Mouse (Mus musculus): ENCODE measurements around the gene Pik3c2a.

- no peak for TF ChIP-seq CTCF (IDR thresholded peaks at IDR 0.05; ENCODE audit: low read depth, low read length)
- no peak for TF ChIP-seq POLR2A (IDR thresholded peaks at IDR 0.05; ENCODE audit: insufficient read depth, low read length)
Measured at GRCm38 (mm10) chr7:116456964-116457363, 13.7 kb upstream of the Pik3c2a start.

All from ES-Bruce4 (cell line).